Mouse (Mus musculus): Measurements from ENCODE around the gene Lin54.

DNA sequence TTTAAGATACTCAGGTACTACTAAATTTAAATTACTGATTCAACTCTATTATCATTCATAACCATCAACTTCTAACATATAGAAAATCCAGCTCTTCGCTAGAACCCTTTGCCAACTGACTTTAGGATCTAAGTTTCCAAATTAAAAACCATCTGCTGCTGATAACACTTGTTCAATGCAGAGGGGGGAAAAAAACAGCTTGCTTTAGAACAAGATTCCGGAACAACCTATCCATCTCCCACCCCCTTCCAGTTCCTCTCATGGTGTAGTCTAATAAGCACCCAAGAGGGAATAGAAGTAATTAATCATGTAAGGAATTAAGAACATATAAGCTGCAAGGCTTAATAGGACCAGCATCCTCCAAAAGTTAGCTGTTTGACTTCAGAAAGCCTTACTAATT is 1.2 kb downstream of the Lin54 start:
- TF ChIP-seq POLR2A (IDR thresholded peaks at IDR 0.05; ENCODE audit: insufficient read depth, low read length) (no peak), CTCF (IDR thresholded peaks at IDR 0.05; ENCODE audit: low read depth, low read length) (no peak), EP300 (IDR thresholded peaks at IDR 0.05; ENCODE audit: insufficient read depth, low read depth, low read length) (no peak)

Measured in ES-Bruce4 (cell line).